Mouse (Mus musculus) brain, embryonic 14.5 days (tissue): ENCODE measurements around the gene Plxna2. TPM values are rescaled to one million over a fixed set of nuclear protein-coding genes. Genes with fewer than 3 reads are reported as not detected.
A peak's percentile ranks its signal among the peaks of the same experiment; 100 is the strongest.

Experiments
- DNase-seq: peaks from one replicate; pipeline ENCODE4 v3.0.0-alpha.2; 2011; ENCODE audit warnings: low read depth
- CTCF ChIP-seq: fragments of 200-500 bp; IDR thresholded peaks from 2 replicates; pipeline ENCODE4 v1.5.1; 2012; ENCODE audit warnings: inconsistent platforms, mild to moderate bottlenecking, moderate library complexity, borderline replicate concordance; ENCODE audit not compliant: insufficient read depth, insufficient read length; ENCODE audit errors: extremely low read depth
- POLR2A ChIP-seq: fragments of 200-500 bp; IDR thresholded peaks from 2 replicates; pipeline ENCODE4 v1.6.1; 2012; ENCODE audit warnings: mild to moderate bottlenecking, inconsistent platforms, borderline replicate concordance; ENCODE audit not compliant: poor library complexity, insufficient read depth, insufficient read length, severe bottlenecking; ENCODE audit errors: extremely low read depth
- polyA plus RNA-seq: library from polyadenylated mRNA; depleted of rRNA; stranded (reverse); fragments of >200 nt; gene quantifications from 2 replicates; pipeline ENCODE4 v1.2.3, GENCODE M21; 2012

The Plxna2 gene
- polyA plus RNA-seq, 1 experiment, result 60.3 TPM

GRCm38 (mm10) chr1:194626109-194626508, 8.1 kb downstream of the Plxna2 start:
- TF ChIP-seq POLR2A (no peak), CTCF (no peak)
- DNase-seq, result no peak

DNA sequence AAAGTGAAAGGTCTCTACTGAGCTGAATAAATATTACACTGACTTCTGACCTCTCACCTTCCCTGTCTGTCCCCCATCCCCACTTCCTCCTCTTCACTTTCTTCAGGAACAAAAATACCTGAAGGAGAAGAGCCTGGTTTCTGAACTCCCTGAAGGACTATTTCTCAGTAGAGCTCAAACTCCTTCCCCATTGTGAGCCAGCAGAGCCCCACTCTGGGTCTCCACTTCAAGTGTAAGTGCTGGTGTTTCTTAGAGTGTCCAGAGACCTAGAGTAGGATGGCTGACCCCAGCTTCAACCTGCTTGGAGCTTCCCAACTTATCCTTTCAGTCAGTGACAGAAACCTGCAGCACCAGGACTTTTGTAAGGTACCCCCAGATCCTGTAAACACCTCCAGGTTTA, 9.3 kb downstream of the Plxna2 start:
- no peak for DNase-seq
- TF ChIP-seq POLR2A (no peak), CTCF (no peak)

DNA sequence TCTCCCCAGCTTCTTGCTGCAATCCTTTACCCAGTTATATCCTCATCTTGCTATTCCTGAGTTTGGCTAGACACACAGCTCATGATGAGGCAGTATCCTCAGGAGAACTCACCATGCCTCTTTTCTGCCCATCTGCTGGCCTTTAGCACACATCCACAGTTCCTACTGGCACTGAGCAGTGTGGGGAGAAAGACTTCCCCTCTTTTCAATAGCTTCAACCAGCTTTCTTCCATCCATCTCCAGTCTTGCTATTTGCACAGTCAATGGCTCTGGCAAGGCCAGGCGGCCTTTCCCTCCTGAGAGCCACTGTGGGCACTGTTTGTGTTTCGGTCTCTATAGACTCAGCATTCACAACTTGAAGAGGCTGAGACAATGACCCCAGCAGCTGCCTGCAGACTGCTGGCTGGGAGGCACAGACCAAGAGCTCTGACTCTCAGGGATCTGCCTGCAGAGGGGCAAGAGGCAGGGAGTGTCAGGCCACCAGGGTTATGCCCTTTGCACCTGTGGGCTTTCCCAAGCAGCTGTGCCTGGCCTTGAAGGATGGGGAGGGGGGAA, 11.2 kb downstream of the Plxna2 start:
- peak; percentile 85 for DNase-seq

GRCm38 (mm10) chr1:194630498-194631056, 12.6 kb downstream of the Plxna2 start:
- TF ChIP-seq CTCF (no peak), POLR2A (no peak)
- peak; percentile 72 for DNase-seq

More for the DNA sequence above, 11.2 kb downstream of the Plxna2 start:
- TF ChIP-seq POLR2A, result no peak

- DNase-seq, result no peak
- TF ChIP-seq CTCF, result no peak
- TF ChIP-seq POLR2A, result no peak
Observed at GRCm38 (mm10) chr1:194631574-194631973, 13.6 kb downstream of the Plxna2 start.

GRCm38 (mm10) chr1:194632029-194632428, 14.0 kb downstream of the Plxna2 start:
- DNase-seq, result no peak
- TF ChIP-seq POLR2A (no peak), CTCF (no peak)

DNA sequence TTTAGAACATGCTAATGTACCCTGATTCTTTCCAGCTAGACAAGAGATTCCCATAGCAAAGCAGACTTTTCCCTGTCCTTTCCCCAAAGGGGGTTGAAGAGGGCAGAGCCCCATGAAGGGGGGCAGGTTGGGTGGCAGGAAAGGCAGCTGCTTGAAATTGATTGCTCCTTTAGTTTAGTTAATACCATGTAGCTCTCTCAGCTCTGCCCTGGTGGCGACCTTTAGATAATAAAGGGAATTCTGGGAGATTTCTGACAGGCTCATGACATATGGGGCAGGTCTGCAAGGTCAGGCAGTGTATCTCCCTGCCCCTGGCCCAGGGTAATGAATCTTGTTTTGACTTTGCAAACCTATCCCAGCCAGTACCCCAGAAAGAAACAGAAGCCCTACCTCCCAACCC, 17.4 kb downstream of the Plxna2 start:
- no peak for TF ChIP-seq POLR2A
- DNase-seq, result no peak

DNA sequence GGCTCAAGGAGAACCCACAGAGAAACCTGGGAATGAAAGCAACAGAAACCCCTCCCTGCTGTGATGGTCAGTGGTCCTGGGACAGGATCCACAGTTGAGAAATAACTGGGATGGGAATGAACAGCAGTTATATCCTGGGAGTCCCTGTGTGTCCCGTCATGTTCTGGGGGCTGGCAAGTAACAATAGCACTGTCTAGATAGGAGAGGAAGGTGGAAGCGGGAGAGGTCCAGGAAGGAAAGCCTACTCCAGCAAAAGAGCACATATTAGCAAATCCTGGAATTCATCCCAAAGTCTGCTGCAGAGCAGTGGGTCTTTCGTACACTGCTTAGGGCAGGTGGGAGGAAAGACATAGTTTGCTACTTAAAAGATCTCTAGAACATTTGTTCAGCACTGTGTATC, 17.9 kb downstream of the Plxna2 start:
- DNase-seq, result no peak
- TF ChIP-seq CTCF (no peak), POLR2A (no peak)

- DNase-seq, result peak; percentile 90
- TF ChIP-seq POLR2A, result no peak
- no peak for TF ChIP-seq CTCF
Observed at GRCm38 (mm10) chr1:194637391-194638304, 19.6 kb downstream of the Plxna2 start.

DNA sequence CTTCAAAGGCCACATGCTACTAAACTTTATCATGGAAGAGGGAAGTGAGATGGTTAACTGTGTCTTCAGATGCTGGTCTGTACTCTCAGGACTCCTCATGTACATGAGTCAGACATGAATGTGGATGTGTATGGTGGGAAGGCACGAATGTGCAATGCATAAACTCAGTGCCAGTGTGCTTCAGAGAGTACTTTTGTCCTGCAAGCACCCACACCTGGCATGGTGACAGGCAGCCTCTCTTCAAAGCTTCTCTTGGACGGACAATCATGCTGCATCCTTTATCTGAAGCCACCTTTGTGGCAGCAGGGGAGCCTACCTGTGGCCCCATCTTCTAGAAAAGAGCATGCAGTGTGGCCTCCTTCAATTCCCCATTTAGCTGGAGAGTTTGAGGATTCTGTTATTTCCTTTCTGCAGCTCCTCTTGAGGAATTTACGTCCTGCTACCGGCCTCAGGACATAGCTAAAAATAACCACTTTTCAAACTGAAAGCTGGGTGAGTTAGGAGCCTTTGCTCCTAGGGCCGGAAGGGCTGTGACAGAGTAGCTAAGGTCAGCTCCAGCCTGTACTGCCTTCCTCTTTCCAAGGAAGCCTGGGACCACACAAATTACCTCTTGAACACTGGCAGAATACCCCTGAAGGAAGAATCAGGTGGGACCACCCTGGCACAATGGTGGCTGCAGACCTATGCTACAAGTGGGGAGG, 23.7 kb downstream of the Plxna2 start:
- TF ChIP-seq CTCF, result no peak
- TF ChIP-seq POLR2A, result no peak
- no peak for DNase-seq

GRCm38 (mm10) chr1:194642302-194642787, 24.3 kb downstream of the Plxna2 start:
- no peak for DNase-seq
- no peak for TF ChIP-seq CTCF
- no peak for TF ChIP-seq POLR2A

- no peak for DNase-seq
- TF ChIP-seq POLR2A (no peak), CTCF (no peak)
Observed at GRCm38 (mm10) chr1:194643930-194644329, 25.9 kb downstream of the Plxna2 start.

- TF ChIP-seq POLR2A (no peak), CTCF (no peak)
- no peak for DNase-seq
Observed at GRCm38 (mm10) chr1:194645898-194646297, 27.9 kb downstream of the Plxna2 start.

DNA sequence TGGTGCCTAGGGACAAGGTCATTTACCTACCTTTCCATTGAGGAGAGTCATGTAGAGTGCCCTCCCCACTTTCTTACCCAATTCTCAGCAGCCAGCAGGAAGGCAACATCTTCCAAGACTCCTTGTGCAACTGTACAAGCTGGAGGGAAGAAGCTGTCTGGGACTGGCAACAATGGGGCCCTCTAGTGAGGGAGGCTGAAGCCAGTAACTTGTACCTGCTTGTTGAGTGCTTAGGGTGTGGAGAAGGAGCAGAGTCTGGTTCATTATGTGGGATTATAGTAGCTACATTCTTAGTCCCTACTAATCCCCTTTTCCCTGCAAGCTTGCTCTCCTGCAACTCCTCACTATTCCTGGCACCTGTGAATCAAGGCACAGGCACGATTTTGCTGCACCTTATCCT, 32.1 kb downstream of the Plxna2 start:
- TF ChIP-seq POLR2A, result no peak
- no peak for TF ChIP-seq CTCF
- DNase-seq, result no peak

GRCm38 (mm10) chr1:194650566-194650965, 32.5 kb downstream of the Plxna2 start:
- TF ChIP-seq POLR2A, result no peak
- TF ChIP-seq CTCF, result no peak

More at GRCm38 (mm10) chr1:194650566-194650965, 32.5 kb downstream of the Plxna2 start:
- no peak for DNase-seq
